Mouse (Mus musculus) liver, adult 2 months (tissue): ENCODE measurements around the gene Pramel7.

Experiments
- CTCF ChIP-seq: fragments of 200-500 bp; IDR thresholded peaks from 2 replicates; pipeline ENCODE4 v1.5.1; 2011; ENCODE audit warnings: low read depth, low read length, control low read depth
- POLR2A ChIP-seq: fragments of 200-500 bp; IDR thresholded peaks from 2 replicates; pipeline ENCODE4 v1.6.1; 2011; ENCODE audit warnings: low read length, control low read depth; ENCODE audit not compliant: insufficient read depth; ENCODE audit errors: extremely low read depth

- TF ChIP-seq CTCF (no peak), POLR2A (no peak)
These were observed 9.4 kb upstream of the Pramel7 start, which contains the start of gene Pramel6 for GRCm38 (mm10) chr2:87506265-87506664.
